Mouse (Mus musculus) embryo, embryonic 10.5 days (tissue): ENCODE measurements around the gene Ier2.
"Not testable (repeated sequence)": the region's sequence is repeated elsewhere in the genome, so short reads cannot be mapped to it uniquely, and the experiment has no call there.

Experiments
- DNase-seq: peaks from one replicate; pipeline ENCODE4 v3.0.0-alpha.2; 2015; ENCODE audit warnings: low spot score

Ier2 gene

GRCm38 (mm10) chr8:84639162-84640009 is 23.3 kb downstream of the Ier2 start:
- peak; percentile 96 for DNase-seq

GRCm38 (mm10) chr8:84638555-84639161 is 24.0 kb downstream of the Ier2 start:
- no peak for DNase-seq

- DNase-seq: peak; percentile 50
Measured at GRCm38 (mm10) chr8:84637946-84638554, 24.6 kb downstream of the Ier2 start.

- DNase-seq: no peak
Measured at GRCm38 (mm10) chr8:84636051-84636691, 26.5 kb downstream of the Ier2 start.

- DNase-seq: no peak
Measured at GRCm38 (mm10) chr8:84635397-84636050, 27.1 kb downstream of the Ier2 start.

GRCm38 (mm10) chr8:84634849-84635304 is 27.8 kb downstream of the Ier2 start:
- peak; percentile 51 for DNase-seq

GRCm38 (mm10) chr8:84633841-84634584 is 28.6 kb downstream of the Ier2 start:
- no peak for DNase-seq

- no peak for DNase-seq
Measured at GRCm38 (mm10) chr8:84631813-84632212, 30.8 kb downstream of the Ier2 start.

- no peak for DNase-seq
Measured at GRCm38 (mm10) chr8:84630145-84630544, 32.5 kb downstream of the Ier2 start.

GRCm38 (mm10) chr8:84629586-84629985 is 33.1 kb downstream of the Ier2 start:
- DNase-seq: no peak

- not testable (repeated sequence) for DNase-seq
Measured at GRCm38 (mm10) chr8:84623425-84623824, 39.2 kb downstream of the Ier2 start.

- DNase-seq: no peak
Measured at GRCm38 (mm10) chr8:84621102-84621625, 41.5 kb downstream of the Ier2 start.

GRCm38 (mm10) chr8:84617005-84617404 is 45.6 kb downstream of the Ier2 start:
- DNase-seq: no peak

- DNase-seq: peak; percentile 33
Measured at GRCm38 (mm10) chr8:84615666-84616485, 46.8 kb downstream of the Ier2 start.

- DNase-seq: peak; percentile 86
Measured at GRCm38 (mm10) chr8:84614512-84615223, 48.0 kb downstream of the Ier2 start.
